Mouse (Mus musculus): ENCODE results near the gene Prkce. TPM values are rescaled to one million over a fixed set of nuclear protein-coding genes. Genes with fewer than 3 reads are reported as not detected.

Prkce gene
- polyA plus RNA-seq, 1 experiment: 1.9 TPM

DNA sequence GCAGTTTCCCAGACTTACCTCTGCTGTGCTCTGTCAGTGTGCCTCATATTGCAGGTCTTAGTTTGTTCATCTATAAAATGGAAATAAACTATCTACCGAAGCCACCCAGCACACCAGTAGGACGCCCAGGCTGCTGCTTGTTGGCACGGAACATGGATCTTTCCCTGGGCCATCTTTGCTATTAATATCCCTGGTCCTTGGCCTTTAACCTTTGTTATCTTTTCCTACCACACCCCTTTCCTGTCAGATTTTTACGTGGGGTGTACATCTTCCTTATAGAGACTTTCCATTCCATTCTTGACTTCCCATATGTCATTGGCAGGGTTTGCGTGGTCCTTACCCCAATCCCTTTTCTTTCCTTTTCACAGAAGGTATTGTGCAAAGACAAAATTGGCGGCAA lies 363.6 kb downstream of the Prkce start:
- no peak overlapping the region for H3K4me3 ChIP-seq
- no peak overlapping the region for H3ac ChIP-seq (ENCODE audit: control insufficient read depth, insufficient read length)
- H3K79me2 ChIP-seq (ENCODE audit: control insufficient read depth, insufficient read depth): no peaks in the 10 kb centered on the region
- H3K27me3 ChIP-seq (ENCODE audit: control insufficient read depth, insufficient read depth, insufficient read length): no peaks in the 10 kb centered on the region
- no peaks in the 10 kb centered on the region for H3K36me3 ChIP-seq (ENCODE audit: control insufficient read depth, insufficient read depth)
- no peak overlapping the region for H3K4me2 ChIP-seq (ENCODE audit: low read depth)
- TF ChIP-seq TCF3 (IDR thresholded peaks at IDR 0.05; ENCODE audit: insufficient read length, low read depth): no peak
- no peak for TF ChIP-seq MYOD1 (IDR thresholded peaks at IDR 0.05; ENCODE audit: control insufficient read depth in 1 of 3, insufficient read length in 2 of 3, low read depth in 2 of 3)
- TF ChIP-seq E2F4 (IDR thresholded peaks at IDR 0.05; ENCODE audit: insufficient read depth): no peak
- TF ChIP-seq POLR2A (IDR thresholded peaks at IDR 0.05; ENCODE audit: insufficient read length, low read depth): no peak
- TF ChIP-seq POLR2AphosphoS2 (IDR thresholded peaks at IDR 0.05; ENCODE audit: insufficient read length, low read depth): no peak
- no peak for TF ChIP-seq SRF (IDR thresholded peaks at IDR 0.05; ENCODE audit: control insufficient read depth, insufficient read length, low read depth)
- TF ChIP-seq MAX (IDR thresholded peaks at IDR 0.05; ENCODE audit: low read depth): no peak
- TF ChIP-seq USF1 (IDR thresholded peaks at IDR 0.05; ENCODE audit: low read depth): no peak
- TF ChIP-seq CEBPB (IDR thresholded peaks at IDR 0.05; ENCODE audit: insufficient read depth, poor library complexity, severe bottlenecking): no peak
- TF ChIP-seq MYOG (IDR thresholded peaks at IDR 0.05; ENCODE audit: control insufficient read depth in 1 of 3, insufficient read depth in 1 of 3, insufficient read length in 2 of 3, low read depth in 2 of 3): no peak
- TF ChIP-seq REST (IDR thresholded peaks at IDR 0.05; ENCODE audit: insufficient read depth, insufficient read length): no peak
- no peak for TF ChIP-seq TCF12 (IDR thresholded peaks at IDR 0.05; ENCODE audit: insufficient read depth, poor library complexity, severe bottlenecking)

GRCm38 (mm10) chr17:86532783-86533548 lies 365.4 kb downstream of the Prkce start:
- no peaks in the 10 kb centered on the region for H3K36me3 ChIP-seq (ENCODE audit: control insufficient read depth, insufficient read depth)

GRCm38 (mm10) chr17:86533549-86533851 lies 365.9 kb downstream of the Prkce start:
- TF ChIP-seq TCF3 (IDR thresholded peaks at IDR 0.05; ENCODE audit: insufficient read length, low read depth): no peak
- TF ChIP-seq POLR2AphosphoS2 (IDR thresholded peaks at IDR 0.05; ENCODE audit: insufficient read length, low read depth): no peak
- no peak for TF ChIP-seq POLR2A (IDR thresholded peaks at IDR 0.05; ENCODE audit: insufficient read length, low read depth)
- TF ChIP-seq E2F4 (IDR thresholded peaks at IDR 0.05; ENCODE audit: insufficient read depth): no peak
- no peak for TF ChIP-seq REST (IDR thresholded peaks at IDR 0.05; ENCODE audit: insufficient read depth, insufficient read length)
- no peak for TF ChIP-seq TCF12 (IDR thresholded peaks at IDR 0.05; ENCODE audit: insufficient read depth, poor library complexity, severe bottlenecking)
- H3K4me3 ChIP-seq: no peak overlapping the region
- H3K27me3 ChIP-seq (ENCODE audit: control insufficient read depth, insufficient read depth, insufficient read length): no peaks in the 10 kb centered on the region
- H3K79me2 ChIP-seq (ENCODE audit: control insufficient read depth, insufficient read depth): no peaks in the 10 kb centered on the region
- no peaks in the 10 kb centered on the region for H3K36me3 ChIP-seq (ENCODE audit: control insufficient read depth, insufficient read depth)
- H3ac ChIP-seq (ENCODE audit: control insufficient read depth, insufficient read length): no peak overlapping the region
- no peak overlapping the region for H3K4me2 ChIP-seq (ENCODE audit: low read depth)

More at GRCm38 (mm10) chr17:86532783-86533548, 365.4 kb downstream of the Prkce start:
- Histone ChIP-seq H3ac (ENCODE audit: control insufficient read depth, insufficient read length) (no peak overlapping the region), H3K27me3 (ENCODE audit: control insufficient read depth, insufficient read depth, insufficient read length) (no peaks in the 10 kb centered on the region), H3K4me2 (ENCODE audit: low read depth) (no peak overlapping the region), H3K4me3 (no peak overlapping the region), H3K79me2 (ENCODE audit: control insufficient read depth, insufficient read depth) (no peaks in the 10 kb centered on the region)
- TF ChIP-seq MYOG (IDR thresholded peaks at IDR 0.05; ENCODE audit: control insufficient read depth in 1 of 3, insufficient read depth in 1 of 3, insufficient read length in 2 of 3, low read depth in 2 of 3): no peak
- no peak for TF ChIP-seq E2F4 (IDR thresholded peaks at IDR 0.05; ENCODE audit: insufficient read depth)
- no peak for TF ChIP-seq MYOD1 (IDR thresholded peaks at IDR 0.05; ENCODE audit: control insufficient read depth in 1 of 3, insufficient read length in 2 of 3, low read depth in 2 of 3)
- TF ChIP-seq TCF3 (IDR thresholded peaks at IDR 0.05; ENCODE audit: insufficient read length, low read depth): no peak
- TF ChIP-seq REST (IDR thresholded peaks at IDR 0.05; ENCODE audit: insufficient read depth, insufficient read length): no peak
- TF ChIP-seq USF1 (IDR thresholded peaks at IDR 0.05; ENCODE audit: low read depth): no peak
- no peak for TF ChIP-seq POLR2A (IDR thresholded peaks at IDR 0.05; ENCODE audit: insufficient read length, low read depth)
- TF ChIP-seq TCF12 (IDR thresholded peaks at IDR 0.05; ENCODE audit: insufficient read depth, poor library complexity, severe bottlenecking): no peak
- no peak for TF ChIP-seq CEBPB (IDR thresholded peaks at IDR 0.05; ENCODE audit: insufficient read depth, poor library complexity, severe bottlenecking)
- no peak for TF ChIP-seq MAX (IDR thresholded peaks at IDR 0.05; ENCODE audit: low read depth)
- no peak for TF ChIP-seq SRF (IDR thresholded peaks at IDR 0.05; ENCODE audit: control insufficient read depth, insufficient read length, low read depth)
- TF ChIP-seq POLR2AphosphoS2 (IDR thresholded peaks at IDR 0.05; ENCODE audit: insufficient read length, low read depth): no peak

GRCm38 (mm10) chr17:86535096-86535495 lies 367.5 kb downstream of the Prkce start:
- no peak overlapping the region for H3K4me3 ChIP-seq
- TF ChIP-seq POLR2AphosphoS2 (IDR thresholded peaks at IDR 0.05; ENCODE audit: insufficient read length, low read depth) (no peak), MYOD1 (IDR thresholded peaks at IDR 0.05; ENCODE audit: control insufficient read depth in 1 of 3, insufficient read length in 2 of 3, low read depth in 2 of 3) (no peak), SRF (IDR thresholded peaks at IDR 0.05; ENCODE audit: control insufficient read depth, insufficient read length, low read depth) (no peak), TCF3 (IDR thresholded peaks at IDR 0.05; ENCODE audit: insufficient read length, low read depth) (no peak), USF1 (IDR thresholded peaks at IDR 0.05; ENCODE audit: low read depth) (no peak), MYOG (IDR thresholded peaks at IDR 0.05; ENCODE audit: control insufficient read depth in 1 of 3, insufficient read depth in 1 of 3, insufficient read length in 2 of 3, low read depth in 2 of 3) (no peak), REST (IDR thresholded peaks at IDR 0.05; ENCODE audit: insufficient read depth, insufficient read length) (no peak)
- H3ac ChIP-seq (ENCODE audit: control insufficient read depth, insufficient read length): no peak overlapping the region
- H3K27me3 ChIP-seq (ENCODE audit: control insufficient read depth, insufficient read depth, insufficient read length): no peaks in the 10 kb centered on the region
- no peaks in the 10 kb centered on the region for H3K79me2 ChIP-seq (ENCODE audit: control insufficient read depth, insufficient read depth)
- no peaks in the 10 kb centered on the region for H3K36me3 ChIP-seq (ENCODE audit: control insufficient read depth, insufficient read depth)
- H3K4me2 ChIP-seq (ENCODE audit: low read depth): no peak overlapping the region
